In genomic region chr10:108880372-108880771, GRCm38 (mm10) we compare ENCODE assay signal across 31 mouse cellular contexts.
DNase-seq lines count a peak whose midpoint lies in the region; ATAC-seq lines count a peak whose summit lies in the region.
"Had no signal": no experiment of that assay in that cellular context is flagged by ENCODE, and none has a peak within 500 bp of the region (broad histone marks: within the 10 kb centered on the region; RNA-seq: fewer than 3 reads in every experiment).

No protein-coding gene starts in this region.

- H3K4me2 ChIP-seq in hindbrain, embryonic 16.5 days (ENCODE audit: low read length), result no peak overlapping the region
- H3K4me2 ChIP-seq: embryonic facial prominence, embryonic 12.5 days; hindbrain, embryonic 15.5 days; kidney, embryonic 15.5 days; limb, embryonic 15.5 days; liver, embryonic 13.5 days had no signal

- H3K4me3 ChIP-seq in hindbrain, embryonic 16.5 days (ENCODE audit: low read length), result no peak overlapping the region
- H3K4me3 ChIP-seq: embryonic facial prominence, embryonic 12.5 days; gastrocnemius, adult 2 months; hindbrain, embryonic 10.5 days; hindbrain, embryonic 15.5 days; kidney, embryonic 15.5 days; limb, embryonic 10.5 days; limb, embryonic 15.5 days; liver, embryonic 13.5 days had no signal

- WGBS in hindbrain, embryonic 16.5 days, result 85% methylated on average over 2 of the region's 2 CpGs

- H3K27ac ChIP-seq in hindbrain, embryonic 16.5 days (ENCODE audit: low read depth, low read length), result no peak overlapping the region
- H3K27ac ChIP-seq: embryonic facial prominence, embryonic 12.5 days; gastrocnemius, adult 2 months; hindbrain, embryonic 10.5 days; hindbrain, embryonic 15.5 days; kidney, embryonic 15.5 days; limb, embryonic 10.5 days; limb, embryonic 15.5 days; liver, embryonic 13.5 days; stomach, postnatal 0 days had no signal

- no peak for ATAC-seq in hindbrain, embryonic 16.5 days
- ATAC-seq: forebrain, embryonic 14.5 days; midbrain, embryonic 16.5 days had no signal

- intact Hi-C loops in left cerebral cortex, postnatal 4 days (cut with DNase I), result no loop called here

- no peak overlapping the region for H3K9ac ChIP-seq in hindbrain, embryonic 16.5 days (ENCODE audit: low read depth, low read length)
- H3K9ac ChIP-seq: embryonic facial prominence, embryonic 12.5 days; hindbrain, embryonic 15.5 days; kidney, embryonic 15.5 days; limb, embryonic 15.5 days; liver, embryonic 13.5 days had no signal

- H3K27me3 ChIP-seq in hindbrain, embryonic 16.5 days (replicated peaks; ENCODE audit: control insufficient read depth, insufficient read depth, low read length), result no peaks in the 10 kb centered on the region
- H3K27me3 ChIP-seq: CH12.LX; embryonic facial prominence, embryonic 12.5 days; hindbrain, embryonic 15.5 days; kidney, embryonic 15.5 days; limb, embryonic 15.5 days; liver, embryonic 13.5 days had no signal

- H3K4me1 ChIP-seq in hindbrain, embryonic 16.5 days (ENCODE audit: control insufficient read depth, insufficient read depth, low read depth, low read length), result no peaks in the 10 kb centered on the region
- H3K4me1 ChIP-seq: embryonic facial prominence, embryonic 12.5 days; hindbrain, embryonic 10.5 days; hindbrain, embryonic 15.5 days; limb, embryonic 10.5 days; limb, embryonic 15.5 days; liver, embryonic 13.5 days had no signal

- no peaks in the 10 kb centered on the region for H3K36me3 ChIP-seq in hindbrain, embryonic 16.5 days (ENCODE audit: control insufficient read depth, insufficient read depth, low read length)
- H3K36me3 ChIP-seq: embryonic facial prominence, embryonic 12.5 days; hindbrain, embryonic 10.5 days; hindbrain, embryonic 15.5 days; kidney, embryonic 15.5 days; limb, embryonic 10.5 days; limb, embryonic 15.5 days; liver, embryonic 13.5 days had no signal

- DNase-seq in adrenal gland, postnatal 10 days, result peak; percentile 4
- DNase-seq in adrenal gland, postnatal 25 days, result no peak
- peak; percentile 8 for DNase-seq in left cerebral cortex, postnatal 4 days
- DNase-seq in left cerebral cortex, adult 9 months (ENCODE audit: low spot score in 2 of 2), result no peak
- DNase-seq in cerebellum, postnatal 10 days, result peak; percentile 54 to 62
- DNase-seq in T-cell, adult 2 months (ENCODE audit: low spot score), result no peak
- DNase-seq in lung, postnatal 10 days, result no peak
- DNase-seq: adrenal gland, adult 8-10 months; gastrocnemius, adult 2 months; gastrocnemius, postnatal 36 days; heart, postnatal 14 days; kidney, adult 18-20 months; kidney, postnatal 25 days; liver, embryonic 13.5 days; lung, adult 2 months; lung, postnatal 14 days; right cerebral cortex, adult 18-20 months; spleen, adult 18-20 months; thymus, adult 18-20 months; thymus, postnatal 36 days had no signal

- H3K9me3 ChIP-seq in hindbrain, embryonic 16.5 days (ENCODE audit: control insufficient read depth, low read length), result no peaks in the 10 kb centered on the region
- H3K9me3 ChIP-seq: embryonic facial prominence, embryonic 12.5 days; hindbrain, embryonic 10.5 days; hindbrain, embryonic 15.5 days; kidney, embryonic 15.5 days; limb, embryonic 10.5 days; limb, embryonic 15.5 days; liver, embryonic 13.5 days had no signal

Comparison
In these comparisons a context has a peak if more than half of its experiments do, and no peak if none do; other contexts are left out.
1. DNase-seq: peak in adrenal gland, postnatal 10 days (single experiment), left cerebral cortex, postnatal 4 days (single experiment) and cerebellum, postnatal 10 days (2 of 2); none in adrenal gland, postnatal 25 days (single experiment), left cerebral cortex, adult 9 months (0 of 2), T-cell, adult 2 months (single experiment) and lung, postnatal 10 days (single experiment).